Mouse (Mus musculus) forebrain, embryonic 16.5 days (tissue): ENCODE measurements around the gene Anapc11. TPM values are rescaled to one million over a fixed set of nuclear protein-coding genes. Genes with fewer than 3 reads are reported as not detected.

Experiments used
- ATAC-seq: fragments of 200-750 bp; cut with Nextera tagmentation; 2 replicates; pipeline ENCODE4 v1.8.0; 2017; ENCODE audit warnings: mild to moderate bottlenecking, moderate library complexity
- H3K27ac ChIP-seq: fragments of 300-500 bp; sonication (generic); 2 replicates; pipeline ENCODE4 v1.5.1; 2014; ENCODE audit warnings: low read length, control low read depth
- H3K27me3 ChIP-seq: fragments of 300-500 bp; sonication (generic); replicated peaks from 2 replicates; pipeline ENCODE4 v1.6.1; 2014; ENCODE audit warnings: low read length; ENCODE audit not compliant: control insufficient read depth, insufficient read depth
- H3K36me3 ChIP-seq: fragments of 300-500 bp; sonication (generic); 2 replicates; pipeline ENCODE4 v1.6.1; 2014; ENCODE audit not compliant: control insufficient read depth, insufficient read depth
- H3K4me1 ChIP-seq: fragments of 300-500 bp; sonication (generic); replicated peaks from 2 replicates; pipeline ENCODE4 v1.6.1; 2014; ENCODE audit warnings: low read length; ENCODE audit not compliant: control insufficient read depth, insufficient read depth
- H3K4me2 ChIP-seq: fragments of 300-500 bp; sonication (generic); 2 replicates; pipeline ENCODE4 v1.6.1; 2014; ENCODE audit warnings: mild to moderate bottlenecking, low read length, control low read depth
- H3K4me3 ChIP-seq: fragments of 300-500 bp; sonication (generic); replicated peaks from 2 replicates; pipeline ENCODE4 v1.5.1; 2014; ENCODE audit warnings: mild to moderate bottlenecking, low read length, control low read depth
- H3K9ac ChIP-seq: fragments of 300-500 bp; sonication (generic); replicated peaks from 2 replicates; pipeline ENCODE4 v1.6.1; 2014; ENCODE audit warnings: low read depth, low read length, control low read depth
- H3K9me3 ChIP-seq: fragments of 300-500 bp; sonication (generic); 2 replicates; pipeline ENCODE4 v1.6.1; 2016; ENCODE audit warnings: low read length; ENCODE audit not compliant: control insufficient read depth
- WGBS: fragments of 180-500 bp; shearing (Covaris S2); extraction: QIAGEN DNeasy Blood & Tissue Kit; methylation state at CpG from one replicate; pipeline ENCODE4 v1.1.7; 2014; 5-methylcytosine and 5-hydroxymethylcytosine counted together
- polyA plus RNA-seq: library from polyadenylated mRNA; unstranded; fragments of >200 nt; fragmentation: Nextera tagmentation; extraction: Ambion mirVana; gene quantifications from 2 replicates; pipeline ENCODE4 v1.2.1, GENCODE M21; 2015

Gene Anapc11
- polyA plus RNA-seq, 1 experiment from 2014 or later, result 192 TPM

DNA sequence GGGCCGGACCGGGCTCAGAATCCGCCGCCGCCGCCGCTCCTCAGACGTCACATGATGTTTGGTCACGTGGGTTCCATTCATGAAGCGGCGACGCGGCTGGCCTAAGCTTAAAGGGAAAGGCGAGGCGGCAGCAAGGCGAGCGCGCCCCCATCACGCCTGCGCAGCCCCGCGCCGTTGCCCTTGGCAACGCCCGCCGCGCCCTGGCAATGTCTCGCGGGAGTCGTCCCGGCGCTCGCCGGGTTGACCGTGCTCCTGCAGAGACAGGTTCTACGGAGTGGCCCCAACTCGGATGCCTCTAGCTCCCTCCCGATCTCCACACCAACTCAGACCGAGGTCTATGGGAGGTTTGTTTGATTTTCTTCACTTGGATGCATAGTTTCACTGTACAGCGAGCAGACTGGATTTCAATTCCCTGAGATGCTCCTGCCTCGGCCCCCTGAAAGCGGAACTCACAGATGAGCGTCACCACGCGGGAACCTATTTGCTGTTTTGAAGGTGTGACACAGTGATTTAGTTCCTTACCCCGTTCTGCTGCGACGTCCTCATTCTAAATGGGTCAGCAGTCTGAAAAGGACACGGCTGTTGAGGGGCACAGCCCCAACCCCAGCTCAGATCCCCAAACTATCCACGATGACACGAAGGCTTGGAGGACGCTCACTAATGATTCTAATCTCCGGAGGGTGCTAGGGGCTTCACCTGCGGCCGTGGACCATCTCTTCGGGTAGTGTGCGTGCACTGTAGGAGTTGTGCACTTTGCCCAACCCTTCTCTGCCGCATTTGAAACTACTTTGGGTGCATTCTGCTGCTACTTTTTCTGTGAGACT lies 35.5 kb downstream of the Anapc11 start, which contains the start of gene Mafg:
Gene Mafg (minus strand): TSS at position 81 of the 824 bp plus-strand sequence.
- peak within 1 kb of the TSS; percentile 84 for H3K4me3 ChIP-seq
- ATAC-seq, result peak; percentile 95
- H3K4me2 ChIP-seq, result peak within 1 kb of the TSS; percentile 61
- 11% methylated on average over 58 of the region's 58 CpGs for WGBS
- H3K27ac ChIP-seq, result peak within 1 kb of the TSS; percentile 79
- peaks cover 6% of the 10 kb centered on the region; the same call in 1 of the 2 replicates for H3K36me3 ChIP-seq
- no peaks in the 10 kb centered on the region for H3K9me3 ChIP-seq
- H3K9ac ChIP-seq, result peak within 1 kb of the TSS; percentile 85
- peaks cover 31% of the 10 kb centered on the region for H3K4me1 ChIP-seq
- no peaks in the 10 kb centered on the region for H3K27me3 ChIP-seq

DNA sequence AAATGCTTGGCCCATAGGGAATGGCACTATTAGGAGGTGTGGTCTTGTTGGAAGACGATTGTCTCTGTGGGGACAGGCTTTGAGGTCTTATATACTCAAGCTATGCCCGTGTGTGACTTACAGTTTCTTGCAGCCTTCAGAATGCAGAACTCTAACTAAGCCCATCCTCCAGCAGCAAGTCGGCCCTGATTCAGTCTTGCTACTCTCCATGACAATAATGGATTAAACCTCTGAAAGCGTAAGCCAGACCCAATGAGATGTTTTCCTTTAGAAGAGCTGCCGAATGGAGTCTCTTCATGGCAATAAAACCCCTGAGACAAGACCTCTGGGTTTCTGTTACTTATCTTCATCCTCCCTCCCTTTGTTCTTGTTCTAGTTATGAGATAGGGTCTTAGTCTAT lies 36.6 kb downstream of the Anapc11 start:
- ATAC-seq, result no peak
- WGBS, result 80% methylated on average over 5 of the region's 5 CpGs
- Histone ChIP-seq H3K4me2 (no peak overlapping the region), H3K9me3 (no peaks in the 10 kb centered on the region), H3K9ac (no peak overlapping the region), H3K36me3 (no peaks in the 10 kb centered on the region), H3K27me3 (no peaks in the 10 kb centered on the region), H3K27ac (no peak overlapping the region), H3K4me1 (peaks cover 28% of the 10 kb centered on the region), H3K4me3 (no peak overlapping the region)

DNA sequence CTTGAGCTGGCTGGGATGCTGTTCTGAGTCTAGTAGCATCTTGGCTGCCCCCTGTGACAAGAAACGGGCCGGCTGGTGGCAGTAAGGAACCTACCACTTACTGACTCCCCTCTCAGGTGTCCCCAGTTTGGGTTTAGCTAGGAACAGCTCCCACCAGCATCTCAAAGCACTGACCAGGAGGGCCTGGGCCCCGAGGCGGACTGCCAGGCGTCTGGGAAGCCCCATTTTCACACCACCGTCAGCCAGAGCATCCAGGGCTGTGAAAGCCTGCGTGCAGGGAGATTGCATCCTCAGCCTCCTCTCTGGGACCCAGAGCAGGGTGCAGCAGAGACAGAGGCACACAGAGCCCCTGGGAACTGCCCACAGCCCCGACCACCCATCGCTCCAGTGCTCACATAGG lies 43.0 kb downstream of the Anapc11 start:
- no peaks in the 10 kb centered on the region for H3K9me3 ChIP-seq
- 0 out of 2 replicates have a peak overlapping the region, but pooled peaks have one; percentile 13 for H3K9ac ChIP-seq
- no peaks in the 10 kb centered on the region for H3K27me3 ChIP-seq
- H3K27ac ChIP-seq, result no peak overlapping the region
- no peak overlapping the region for H3K4me3 ChIP-seq
- ATAC-seq, result no peak
- WGBS, result 66% methylated on average over 9 of the region's 9 CpGs
- H3K4me2 ChIP-seq, result no peak overlapping the region
- peaks cover 12% of the 10 kb centered on the region for H3K4me1 ChIP-seq
- no peaks in the 10 kb centered on the region for H3K36me3 ChIP-seq

DNA sequence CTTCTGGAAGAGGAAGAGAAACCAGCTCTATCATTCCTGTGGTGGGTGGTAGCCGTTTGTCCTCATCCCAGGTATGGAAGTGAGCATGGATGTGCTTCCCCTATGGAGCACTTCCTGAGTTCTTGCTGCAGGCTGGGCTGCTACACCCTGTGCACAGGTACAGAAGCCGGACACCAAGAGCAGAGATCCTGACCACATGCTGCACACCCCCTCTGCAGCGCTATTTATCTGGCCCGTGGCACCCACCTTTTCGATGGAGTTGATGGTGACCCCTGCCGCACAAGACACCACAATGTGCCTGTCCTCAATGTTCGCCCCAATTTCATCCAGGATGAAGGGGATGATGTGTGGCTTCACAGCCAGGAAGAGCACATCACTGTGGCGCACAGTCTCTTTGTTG lies 43.6 kb downstream of the Anapc11 start:
- H3K36me3 ChIP-seq, result no peaks in the 10 kb centered on the region
- H3K4me3 ChIP-seq, result no peak overlapping the region
- WGBS, result 90% methylated on average over 8 of the region's 8 CpGs
- no peak overlapping the region for H3K9ac ChIP-seq
- no peaks in the 10 kb centered on the region for H3K9me3 ChIP-seq
- H3K4me1 ChIP-seq, result peaks cover 12% of the 10 kb centered on the region
- ATAC-seq, result no peak
- no peak overlapping the region for H3K4me2 ChIP-seq
- no peak overlapping the region for H3K27ac ChIP-seq
- no peaks in the 10 kb centered on the region for H3K27me3 ChIP-seq

DNA sequence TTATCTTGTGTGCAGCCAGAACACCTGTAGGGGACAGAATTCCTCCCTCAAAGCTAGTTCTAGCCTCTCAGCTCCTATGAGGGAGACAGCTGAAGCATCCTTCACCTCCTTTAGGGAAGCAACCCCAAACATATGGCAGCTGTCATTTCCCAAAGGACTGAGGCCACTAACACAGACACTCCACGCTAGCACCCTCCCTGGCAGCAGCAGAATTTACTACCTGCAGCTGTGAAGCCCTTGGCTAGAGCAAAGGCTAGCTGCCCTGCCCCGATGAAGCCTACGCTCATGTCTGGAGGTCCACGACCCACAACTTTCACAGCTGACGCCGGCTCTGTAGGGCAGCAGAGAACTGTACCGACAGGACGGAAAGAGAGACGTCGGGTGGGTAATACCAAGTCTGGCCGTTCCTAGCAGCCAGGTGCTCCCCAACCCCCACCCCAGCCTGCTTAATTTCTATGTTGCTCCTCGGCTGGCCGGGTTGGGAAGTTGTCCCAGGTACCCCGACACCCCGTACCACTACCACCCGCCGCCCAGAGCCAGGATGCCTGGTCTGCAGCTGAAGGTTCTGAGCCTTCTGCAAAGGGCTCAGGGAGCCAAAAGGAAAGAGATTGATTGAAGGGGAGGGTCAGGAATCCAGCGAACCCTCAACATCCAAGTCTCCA lies 44.8 kb downstream of the Anapc11 start:
- Histone ChIP-seq H3K4me2 (peak overlapping the region; percentile 98), H3K9me3 (no peaks in the 10 kb centered on the region), H3K27me3 (no peaks in the 10 kb centered on the region), H3K27ac (peak overlapping the region; percentile 47; the same call in 1 of the 2 replicates), H3K4me1 (peaks cover 15% of the 10 kb centered on the region), H3K36me3 (no peaks in the 10 kb centered on the region), H3K4me3 (peak overlapping the region; percentile 62), H3K9ac (peak overlapping the region; percentile 79)
- ATAC-seq, result peak; percentile 56
- WGBS, result 1% methylated on average over 18 of the region's 18 CpGs

DNA sequence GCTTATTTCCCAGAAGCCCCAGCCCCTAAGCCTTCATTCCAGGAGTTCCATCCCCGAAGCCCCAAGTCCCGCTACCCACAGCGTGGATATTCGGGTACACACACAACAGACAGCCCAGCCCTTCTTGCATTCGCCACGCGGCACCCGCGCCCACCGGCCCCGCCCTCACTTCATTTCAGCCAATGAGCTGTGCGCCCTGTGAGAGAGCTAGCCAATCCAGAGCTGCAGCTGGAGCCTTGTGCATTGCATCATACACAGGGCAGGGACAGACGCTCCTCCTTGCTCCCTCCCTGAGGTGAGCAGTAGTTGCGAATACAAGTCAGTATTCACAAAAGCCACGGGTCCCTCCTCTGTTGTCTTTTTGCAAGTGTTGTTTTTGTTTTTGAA lies 45.4 kb downstream of the Anapc11 start, which contains the start of gene Pycr1:
Gene Pycr1 (minus strand): TSS at position 169 of the 387 bp plus-strand sequence.
- peak; percentile 100 for ATAC-seq
- H3K4me2 ChIP-seq, result peak within 1 kb of the TSS; percentile 98
- H3K27ac ChIP-seq, result peak within 1 kb of the TSS; percentile 47; the same call in 1 of the 2 replicates
- no peaks in the 10 kb centered on the region for H3K36me3 ChIP-seq
- H3K4me1 ChIP-seq, result peaks cover 17% of the 10 kb centered on the region
- no peaks in the 10 kb centered on the region for H3K27me3 ChIP-seq
- H3K4me3 ChIP-seq, result peak within 1 kb of the TSS; percentile 62
- no peaks in the 10 kb centered on the region for H3K9me3 ChIP-seq
- peak within 1 kb of the TSS; percentile 79 for H3K9ac ChIP-seq
- WGBS, result 1% methylated on average over 15 of the region's 15 CpGs

DNA sequence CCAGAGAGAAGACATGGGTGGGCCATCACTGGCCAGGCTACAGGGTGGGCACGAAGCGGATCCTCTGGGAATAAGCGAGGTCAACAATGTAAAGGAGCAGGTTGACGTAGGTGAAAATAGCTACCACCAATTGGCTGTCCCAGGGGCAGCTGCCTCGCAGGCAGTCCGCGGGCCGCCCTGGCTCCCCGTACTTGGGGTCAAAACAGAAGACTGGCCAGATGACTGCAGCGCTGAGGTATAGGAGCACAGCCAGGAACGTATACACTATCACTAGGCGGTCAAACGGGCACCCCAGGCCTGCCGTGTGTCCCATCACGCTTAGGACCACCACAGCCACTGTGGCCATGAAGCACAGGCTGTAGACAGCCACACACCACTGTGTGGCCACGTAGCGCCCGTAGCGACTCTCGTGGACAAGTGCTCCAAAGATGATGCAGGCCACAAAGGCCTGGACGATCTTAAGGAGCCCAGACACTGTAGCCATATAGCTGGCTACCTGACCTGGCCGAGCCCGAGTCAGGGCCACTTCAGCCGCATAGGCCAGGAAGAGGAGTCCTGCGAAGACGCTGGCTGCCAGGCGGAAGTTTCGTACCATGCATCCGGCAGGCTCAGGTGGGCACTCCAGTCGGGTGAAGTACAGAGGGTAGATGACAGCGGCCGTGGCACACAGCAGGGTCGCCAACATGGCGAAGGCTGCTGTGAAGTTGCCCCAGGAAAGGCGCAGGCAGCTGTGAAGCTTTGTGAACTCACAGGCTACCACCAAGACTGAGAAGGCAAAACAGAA lies 49.0 kb downstream of the Anapc11 start:
- H3K4me2 ChIP-seq, result no peak overlapping the region
- no peak overlapping the region for H3K9ac ChIP-seq
- ATAC-seq, result no peak
- H3K36me3 ChIP-seq, result no peaks in the 10 kb centered on the region
- WGBS, result 81% methylated on average over 35 of the region's 35 CpGs
- H3K27me3 ChIP-seq, result no peaks in the 10 kb centered on the region
- H3K9me3 ChIP-seq, result no peaks in the 10 kb centered on the region
- H3K27ac ChIP-seq, result no peak overlapping the region
- peaks cover 17% of the 10 kb centered on the region for H3K4me1 ChIP-seq
- H3K4me3 ChIP-seq, result no peak overlapping the region

DNA sequence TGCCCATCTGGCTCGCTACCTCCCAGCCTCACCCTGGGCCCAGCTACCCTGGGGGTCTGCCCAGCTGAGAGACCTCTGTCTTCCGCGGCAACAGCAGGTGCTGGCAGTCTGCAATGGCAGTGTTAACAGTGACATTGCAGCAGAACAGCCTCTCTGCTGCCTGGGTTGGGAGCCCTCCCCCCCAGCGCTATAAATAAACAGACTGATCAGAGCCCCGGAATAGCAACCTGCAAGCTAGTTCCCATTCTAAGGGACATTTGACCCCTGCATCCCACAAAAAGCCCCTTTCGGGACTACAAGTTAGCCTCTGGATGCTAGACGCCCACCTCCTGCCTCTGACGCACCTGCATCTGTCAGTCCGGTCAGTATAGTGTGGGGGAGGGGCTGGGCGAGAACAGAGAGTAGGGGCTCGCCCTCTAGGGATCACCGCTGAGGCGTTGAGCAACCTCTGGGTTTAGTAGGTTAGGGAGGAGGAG lies 49.8 kb downstream of the Anapc11 start, which contains the start of gene Myadml2:
Gene Myadml2 (minus strand): TSS at position 158 of the 476 bp plus-strand sequence.
- no peaks in the 10 kb centered on the region for H3K27me3 ChIP-seq
- peak within 1 kb of the TSS; percentile 9 for H3K4me2 ChIP-seq
- peaks cover 11% of the 10 kb centered on the region for H3K4me1 ChIP-seq
- H3K9ac ChIP-seq, result 0 out of 2 replicates have a peak within 1 kb of the TSS, but pooled peaks have one; percentile 2
- WGBS, result 6% methylated on average over 13 of the region's 13 CpGs
- H3K36me3 ChIP-seq, result no peaks in the 10 kb centered on the region
- no peak for ATAC-seq
- H3K27ac ChIP-seq, result no peak within 1 kb of the TSS
- H3K4me3 ChIP-seq, result peak within 1 kb of the TSS; percentile 2
- H3K9me3 ChIP-seq, result no peaks in the 10 kb centered on the region
